Mouse (Mus musculus): ENCODE results near the gene Sirpa.

Sirpa gene

GRCm38 (mm10) chr2:129606269-129606668 lies 13.6 kb downstream of the Sirpa start:
- no peak for DNase-seq (ENCODE audit: low spot score)

GRCm38 (mm10) chr2:129606899-129607298 lies 14.3 kb downstream of the Sirpa start:
- no peak for DNase-seq (ENCODE audit: low spot score)

DNA sequence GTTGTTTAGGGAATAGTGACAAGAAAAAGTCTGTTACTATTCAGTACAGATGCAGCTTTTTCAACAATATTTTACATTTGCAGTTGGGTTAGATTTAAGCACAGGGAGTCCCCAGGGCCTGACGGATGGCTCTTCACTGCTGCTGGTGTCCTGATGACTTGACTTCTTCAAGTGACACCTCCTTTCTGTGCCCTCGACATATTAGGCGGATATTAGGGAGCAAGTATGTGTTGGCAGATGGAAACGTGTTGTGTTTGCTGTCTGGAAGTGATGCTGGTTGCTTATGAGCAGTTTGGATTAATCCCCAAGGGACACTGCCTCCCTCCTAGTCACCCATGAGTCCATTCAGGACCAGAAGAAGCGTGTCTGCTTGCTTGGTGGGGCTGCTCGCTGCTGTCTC lies 21.3 kb downstream of the Sirpa start:
- no peak for DNase-seq (ENCODE audit: low spot score)

- DNase-seq (ENCODE audit: low spot score) = no peak
Measured at GRCm38 (mm10) chr2:129614482-129615185, 22.0 kb downstream of the Sirpa start.

DNA sequence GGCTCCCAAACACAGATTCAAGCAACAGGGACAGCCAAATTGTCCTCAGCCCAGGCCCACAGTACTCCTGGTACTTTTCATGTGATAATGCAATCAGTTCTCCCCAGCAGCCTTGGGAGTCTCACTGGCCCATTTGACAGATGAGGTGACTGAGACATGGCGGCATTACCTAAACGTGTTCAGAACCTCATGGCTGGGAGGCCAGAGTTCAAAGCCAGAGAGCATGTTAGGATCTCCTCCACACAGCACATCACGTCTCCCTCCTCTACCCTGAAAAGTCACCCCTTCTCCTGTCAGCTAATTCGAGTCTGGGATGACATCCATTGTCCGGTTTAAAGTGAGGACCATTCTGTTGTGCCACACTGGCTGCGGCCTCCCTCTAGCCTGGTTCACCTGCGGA lies 27.5 kb downstream of the Sirpa start:
- no peak for DNase-seq (ENCODE audit: low spot score)

DNA sequence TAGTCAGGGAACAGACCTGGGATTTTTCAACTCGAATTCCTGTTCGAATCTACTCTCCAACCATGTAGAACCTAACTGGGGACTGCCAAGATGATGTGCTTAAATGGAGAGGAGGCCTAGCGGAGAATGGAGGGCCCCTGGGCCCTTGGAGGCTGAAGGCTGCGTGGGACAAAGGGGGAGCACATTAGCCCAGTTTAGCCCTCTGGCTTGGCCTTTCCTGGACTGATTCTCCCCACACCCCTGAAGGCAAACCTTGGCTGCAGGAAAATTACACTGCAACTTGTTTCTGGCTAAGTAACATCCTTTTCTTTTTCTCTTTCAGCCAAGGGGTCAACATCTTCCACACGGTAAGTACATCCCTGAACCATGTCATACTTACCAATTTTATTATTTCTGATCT lies 28.2 kb downstream of the Sirpa start:
- DNase-seq (ENCODE audit: low spot score) = no peak

DNA sequence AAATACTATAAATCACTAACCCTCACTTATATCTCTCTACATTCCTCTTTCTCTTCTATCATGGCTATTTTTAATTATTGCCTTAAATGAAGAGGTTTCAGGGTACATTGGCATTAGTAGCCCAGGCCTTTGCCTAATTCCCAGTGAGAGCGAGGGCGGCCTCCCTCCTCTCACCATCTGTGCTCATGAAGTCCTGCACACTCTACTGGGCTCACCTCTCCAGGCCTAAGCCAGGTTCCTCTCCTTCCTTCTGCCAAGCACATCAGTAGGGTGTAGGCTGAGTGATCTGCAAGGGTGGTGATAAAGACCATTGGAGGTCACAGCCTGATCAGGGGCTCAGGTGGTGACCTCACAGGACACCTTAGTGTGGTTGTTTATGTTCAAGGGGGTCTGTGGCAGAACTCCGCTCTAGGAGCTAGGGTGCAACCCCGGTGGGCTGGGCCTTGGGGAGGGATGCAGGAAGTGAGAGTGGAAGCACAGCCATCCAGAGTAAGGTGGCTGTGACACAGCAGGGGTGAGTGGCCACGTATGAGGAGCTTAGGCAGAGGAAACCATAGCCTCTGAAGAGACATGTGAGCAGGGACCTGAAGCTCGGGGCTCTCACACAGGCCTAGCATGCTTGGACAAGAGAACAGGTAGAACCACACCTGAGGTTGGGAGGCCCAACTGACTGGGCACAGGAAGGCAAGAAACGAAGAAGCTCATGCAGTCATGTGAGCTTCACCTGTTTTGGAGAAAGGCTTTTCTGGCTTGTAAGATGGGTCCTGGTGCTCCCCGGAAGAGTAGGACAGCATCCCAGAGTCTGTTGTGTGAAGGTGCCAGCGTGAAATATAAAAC lies 29.2 kb downstream of the Sirpa start:
- no peak for DNase-seq (ENCODE audit: low spot score)

DNA sequence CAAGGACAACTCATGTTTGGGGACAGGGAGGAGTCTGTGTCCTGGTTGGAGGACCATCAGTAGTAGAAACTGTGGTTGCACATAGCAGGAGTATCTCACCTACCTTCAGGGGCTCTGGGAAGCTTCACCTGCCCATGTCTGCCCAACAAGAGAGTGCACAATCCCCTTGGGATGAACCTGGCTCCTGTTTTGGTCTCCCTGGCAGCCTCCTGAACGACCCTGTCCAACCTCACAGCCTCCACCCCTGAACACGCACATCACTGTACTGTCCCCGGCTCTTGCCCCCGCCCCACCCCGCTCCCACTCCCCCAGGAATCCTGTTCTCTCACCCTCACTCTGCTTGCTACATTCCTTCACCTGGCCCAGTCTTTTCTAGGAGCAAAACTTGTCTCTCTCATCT lies 30.3 kb downstream of the Sirpa start:
- no peak for DNase-seq (ENCODE audit: low spot score)

DNA sequence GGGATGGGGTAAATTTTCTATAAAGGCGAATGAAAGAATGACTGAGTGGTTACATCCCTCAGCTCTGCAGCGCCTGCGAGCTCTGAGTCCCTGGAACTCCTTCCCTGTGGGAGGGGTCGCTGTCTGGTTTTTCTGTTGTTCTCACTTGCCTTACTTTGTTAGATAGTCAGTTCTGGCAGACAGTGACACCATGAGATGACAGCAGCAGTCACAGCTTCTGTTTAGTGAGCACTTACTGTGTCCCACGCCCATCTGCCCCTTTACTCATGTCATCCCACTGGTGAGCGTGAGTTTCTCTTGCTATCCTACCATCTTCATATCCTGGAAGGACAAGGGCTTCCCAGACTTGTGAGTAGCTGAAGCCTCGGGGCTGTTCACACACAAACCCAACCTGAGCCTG lies 31.1 kb downstream of the Sirpa start:
- DNase-seq (ENCODE audit: low spot score) = no peak

GRCm38 (mm10) chr2:129624246-129624918 lies 31.7 kb downstream of the Sirpa start:
- no peak for DNase-seq (ENCODE audit: low spot score)

- no peak for DNase-seq (ENCODE audit: low spot score)
Measured at GRCm38 (mm10) chr2:129624956-129625355, 32.3 kb downstream of the Sirpa start.

- no peak for DNase-seq (ENCODE audit: low spot score)
Measured at GRCm38 (mm10) chr2:129625845-129626244, 33.2 kb downstream of the Sirpa start.

- DNase-seq (ENCODE audit: low spot score) = no peak
Measured at GRCm38 (mm10) chr2:129626621-129627061, 34.0 kb downstream of the Sirpa start.

DNA sequence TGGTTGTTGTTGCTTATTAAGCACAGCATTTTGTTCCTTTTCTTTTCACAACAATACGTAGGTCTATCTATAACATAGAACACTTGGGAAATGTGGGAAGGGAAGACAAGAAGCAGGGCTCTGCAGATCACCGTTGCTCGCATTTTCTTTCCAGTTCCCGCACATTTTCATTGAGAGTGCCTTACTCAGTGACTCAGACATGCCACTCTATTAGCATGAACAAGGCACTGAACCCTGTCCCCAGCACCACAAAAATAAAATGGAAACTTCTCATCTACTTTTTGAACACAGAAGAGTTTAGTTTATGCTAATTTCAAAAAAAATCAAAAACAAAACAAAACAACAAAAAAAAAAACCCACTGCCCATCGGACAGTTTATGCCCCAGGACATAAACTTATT lies 34.5 kb downstream of the Sirpa start:
- no peak for DNase-seq (ENCODE audit: low spot score)

- no peak for DNase-seq (ENCODE audit: low spot score)
Measured at GRCm38 (mm10) chr2:129627811-129628210, 35.2 kb downstream of the Sirpa start.

DNA sequence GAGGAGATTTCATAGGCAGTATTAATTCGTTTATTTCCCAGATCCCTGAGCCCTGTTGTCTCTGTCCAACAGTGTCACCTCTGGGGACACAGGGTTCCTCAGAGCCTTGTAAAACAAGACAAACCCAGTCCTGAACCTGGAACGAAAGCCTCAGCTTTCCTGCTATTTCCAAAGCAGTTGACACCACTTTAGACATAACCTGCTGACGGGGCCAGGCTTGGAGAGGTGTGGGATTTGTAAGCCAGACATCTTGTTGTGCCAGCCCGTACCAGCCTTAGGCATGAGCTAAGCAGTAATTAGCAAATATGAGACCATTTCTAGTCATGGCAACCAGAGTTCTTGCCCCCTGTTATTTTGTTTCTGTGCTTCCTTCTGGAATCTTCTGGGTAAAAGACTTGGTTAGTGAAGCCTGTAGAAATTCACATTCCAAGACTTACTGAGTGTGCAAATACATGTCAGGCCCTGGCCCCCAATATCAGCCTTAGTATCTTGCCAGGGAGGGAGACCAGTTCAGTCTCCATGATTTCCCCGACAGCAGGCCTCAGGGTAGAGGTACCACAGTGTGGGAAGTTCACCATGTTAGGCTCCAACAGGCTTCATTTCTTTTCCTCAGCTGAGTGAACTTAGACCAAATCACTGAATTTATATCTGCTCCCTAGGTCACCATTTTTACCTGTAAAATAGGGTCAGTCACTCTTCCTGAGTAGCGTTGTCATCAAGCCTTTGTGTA lies 36.0 kb downstream of the Sirpa start:
- DNase-seq (ENCODE audit: low spot score) = no peak

- no peak for DNase-seq (ENCODE audit: low spot score)
Measured at GRCm38 (mm10) chr2:129629786-129630531, 37.3 kb downstream of the Sirpa start.

GRCm38 (mm10) chr2:129630532-129630886 lies 37.9 kb downstream of the Sirpa start:
- no peak for DNase-seq (ENCODE audit: low spot score)

GRCm38 (mm10) chr2:129630978-129631660 lies 38.5 kb downstream of the Sirpa start:
- no peak for DNase-seq (ENCODE audit: low spot score)

- no peak for DNase-seq (ENCODE audit: low spot score)
Measured at GRCm38 (mm10) chr2:129632324-129632723, 39.7 kb downstream of the Sirpa start.
